Mouse (Mus musculus): Measurements from ENCODE around the gene Fgfr2. TPM values are rescaled to one million over a fixed set of nuclear protein-coding genes. Genes with fewer than 3 reads are reported as not detected.

Fgfr2 gene
- total RNA-seq, 2 experiments from 2014 or later = 1.7 to 3.7 TPM

- no peak for ATAC-seq (replicated peaks; ENCODE audit: low FRiP score, poor library complexity, severe bottlenecking)
Measured at GRCm38 (mm10) chr7:131809584-131810181, 1313.5 kb downstream of the Fgfr2 start.

DNA sequence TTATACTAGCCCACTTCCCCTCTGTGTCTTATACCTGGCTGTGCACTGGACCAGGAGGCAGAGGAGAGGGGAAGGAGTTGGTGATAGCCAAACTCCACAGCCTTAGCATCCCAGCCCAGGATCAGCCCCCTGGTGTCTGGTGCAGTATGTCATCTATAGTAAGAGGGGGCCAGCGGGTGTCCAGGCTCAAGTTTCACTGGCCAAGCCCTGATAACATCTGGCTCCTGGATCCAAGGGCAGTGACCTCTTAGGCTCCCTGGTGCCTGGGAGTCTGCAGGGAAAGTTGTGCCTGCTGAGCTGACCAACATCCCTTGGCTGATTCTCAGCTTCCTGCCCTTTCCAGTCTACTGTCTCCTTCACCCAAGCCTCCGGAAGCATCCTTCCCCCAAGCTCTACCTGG lies 1315.9 kb downstream of the Fgfr2 start:
- ATAC-seq (replicated peaks; ENCODE audit: low FRiP score, poor library complexity, severe bottlenecking) = no peak

DNA sequence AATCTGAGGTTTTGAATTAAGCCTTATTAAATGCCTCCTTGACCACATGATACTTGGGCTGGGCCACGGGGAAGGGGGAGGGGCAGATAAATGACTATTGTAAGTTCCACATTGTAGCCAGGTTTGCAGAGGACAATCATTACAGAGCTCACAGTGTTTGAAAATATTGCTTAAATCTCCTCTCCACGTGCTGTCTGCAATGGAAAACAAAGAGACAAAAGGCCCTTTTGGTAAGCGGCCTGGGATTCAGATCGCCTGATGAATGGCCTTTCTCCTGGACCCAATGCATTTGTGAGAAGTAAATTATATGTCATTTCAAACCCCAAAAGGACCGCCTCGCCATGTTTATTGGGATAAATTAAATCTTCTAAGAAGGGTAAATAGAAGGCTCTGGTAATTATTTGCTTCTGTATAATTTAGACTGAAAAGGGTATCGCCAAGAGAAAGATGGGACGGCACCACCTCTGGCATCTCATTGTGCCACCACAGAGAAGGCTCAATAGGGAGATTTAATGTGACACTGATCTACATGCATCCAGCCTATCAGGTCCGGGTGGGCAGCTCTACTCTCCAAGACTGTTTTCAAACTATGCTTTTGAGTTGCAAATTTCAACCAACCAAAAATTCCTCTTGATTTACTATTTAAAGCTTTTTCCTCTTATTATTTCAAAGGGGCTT lies 1317.5 kb downstream of the Fgfr2 start:
- no peak for ATAC-seq (replicated peaks; ENCODE audit: low FRiP score, poor library complexity, severe bottlenecking)

GRCm38 (mm10) chr7:131800416-131801045 lies 1322.6 kb downstream of the Fgfr2 start:
- ATAC-seq (replicated peaks; ENCODE audit: low FRiP score, poor library complexity, severe bottlenecking) = no peak

- no peak for ATAC-seq (replicated peaks; ENCODE audit: low FRiP score, poor library complexity, severe bottlenecking)
Measured at GRCm38 (mm10) chr7:131797161-131797560, 1326.0 kb downstream of the Fgfr2 start.

GRCm38 (mm10) chr7:131788595-131789206 lies 1334.4 kb downstream of the Fgfr2 start:
- ATAC-seq (replicated peaks; ENCODE audit: low FRiP score, poor library complexity, severe bottlenecking) = no peak

DNA sequence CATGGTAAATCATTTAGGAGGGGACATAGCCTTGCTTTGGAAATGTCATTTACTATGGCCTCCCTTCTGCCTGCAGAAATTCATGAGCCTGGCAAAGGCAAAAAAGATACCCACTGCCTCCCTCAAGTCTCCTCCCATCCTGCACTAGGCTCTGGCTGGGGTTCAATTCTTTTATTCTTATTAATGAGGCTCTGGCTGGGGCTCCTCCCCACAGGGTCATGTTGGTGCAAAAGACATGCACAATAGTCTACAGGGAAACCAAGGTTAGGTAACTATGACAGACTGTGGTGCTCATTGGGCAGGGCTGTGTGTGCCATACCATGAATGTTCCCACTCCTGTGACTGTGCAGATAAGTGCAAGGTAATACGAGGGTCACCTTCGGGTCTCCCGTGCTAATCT lies 1337.4 kb downstream of the Fgfr2 start:
- no peak for ATAC-seq (replicated peaks; ENCODE audit: low FRiP score, poor library complexity, severe bottlenecking)

DNA sequence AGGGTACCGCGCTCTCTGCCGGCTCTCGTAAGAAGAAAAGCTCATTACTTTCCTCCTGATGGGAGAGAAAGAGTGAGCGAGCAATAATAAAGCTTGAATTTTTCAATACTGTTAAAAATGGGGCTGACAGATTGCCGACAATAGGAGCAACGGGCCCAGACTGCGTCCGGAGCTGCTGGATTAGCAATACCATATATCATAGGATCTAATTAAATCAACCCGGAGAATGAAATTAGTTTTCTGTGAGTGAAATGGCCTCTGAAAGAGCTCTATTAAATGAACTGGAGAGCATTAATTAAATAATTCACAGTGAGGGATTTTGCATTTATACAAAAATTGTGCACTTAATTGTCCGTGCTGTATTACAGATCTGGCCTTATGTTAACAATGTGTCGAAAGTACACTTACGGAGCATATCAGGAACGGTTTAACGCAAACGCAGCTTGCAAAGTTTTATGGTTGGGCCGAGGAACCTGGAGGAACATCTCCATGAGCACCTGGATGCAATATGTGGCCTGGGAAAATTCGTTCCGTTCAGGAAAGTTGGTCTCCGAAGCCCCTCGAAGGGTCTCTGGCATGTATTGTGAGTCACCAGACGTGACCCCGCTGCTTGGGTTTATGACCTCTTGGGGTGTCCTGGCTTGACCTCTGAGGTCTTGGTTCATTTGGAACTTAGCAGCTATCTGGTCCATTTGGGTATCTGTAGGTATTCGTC lies 1344.7 kb downstream of the Fgfr2 start:
- ATAC-seq (replicated peaks; ENCODE audit: low FRiP score, poor library complexity, severe bottlenecking) = no peak

GRCm38 (mm10) chr7:131777461-131778270 lies 1345.5 kb downstream of the Fgfr2 start:
- no peak for ATAC-seq (replicated peaks; ENCODE audit: low FRiP score, poor library complexity, severe bottlenecking)

- ATAC-seq (replicated peaks; ENCODE audit: low FRiP score, poor library complexity, severe bottlenecking) = no peak
Measured at GRCm38 (mm10) chr7:131776191-131776752, 1346.9 kb downstream of the Fgfr2 start.

- no peak for ATAC-seq (replicated peaks; ENCODE audit: low FRiP score, poor library complexity, severe bottlenecking)
Measured at GRCm38 (mm10) chr7:131757922-131758321, 1365.2 kb downstream of the Fgfr2 start.

DNA sequence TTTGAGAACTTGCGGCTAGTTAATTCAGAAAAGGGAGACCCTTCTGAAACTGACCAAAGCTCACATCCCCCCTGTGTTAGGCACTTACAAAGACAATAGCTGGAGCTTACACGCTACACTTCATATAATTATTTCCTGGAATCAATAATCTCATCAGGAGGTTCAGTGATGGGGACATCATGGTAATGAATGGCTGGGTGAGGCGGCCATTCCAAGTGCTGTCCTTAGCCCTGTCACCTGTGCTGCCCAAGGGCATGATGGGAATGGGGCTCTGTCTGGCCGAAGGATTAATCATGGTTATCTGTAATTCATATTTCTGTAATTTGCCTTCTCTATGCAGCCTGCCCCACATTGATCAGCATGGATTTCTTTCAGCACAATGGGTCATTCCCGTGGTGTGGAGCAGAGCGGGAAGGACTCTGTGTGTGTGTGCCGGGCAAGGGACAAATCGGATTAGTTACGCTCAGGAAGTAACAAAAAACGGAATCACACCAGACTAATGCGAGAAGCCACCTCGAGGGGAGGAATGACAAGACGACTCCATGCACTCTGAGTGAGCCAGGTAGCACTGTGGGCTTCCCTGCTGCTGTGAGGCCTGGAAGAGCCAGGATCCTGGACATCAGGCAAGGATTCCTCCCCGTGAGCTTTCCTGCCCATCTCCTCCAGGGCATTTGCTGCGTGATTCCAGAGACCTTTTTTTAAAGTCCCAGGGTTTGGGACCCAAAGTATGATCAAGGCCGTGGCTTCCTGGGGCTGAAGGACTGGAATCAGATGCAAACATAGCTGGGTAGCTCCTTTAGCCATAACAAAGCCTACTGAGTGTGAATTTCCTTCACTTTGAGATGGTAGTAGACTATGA lies 1375.8 kb downstream of the Fgfr2 start:
- ATAC-seq (replicated peaks; ENCODE audit: low FRiP score, poor library complexity, severe bottlenecking) = no peak

GRCm38 (mm10) chr7:131746752-131747151 lies 1376.4 kb downstream of the Fgfr2 start:
- no peak for ATAC-seq (replicated peaks; ENCODE audit: low FRiP score, poor library complexity, severe bottlenecking)

DNA sequence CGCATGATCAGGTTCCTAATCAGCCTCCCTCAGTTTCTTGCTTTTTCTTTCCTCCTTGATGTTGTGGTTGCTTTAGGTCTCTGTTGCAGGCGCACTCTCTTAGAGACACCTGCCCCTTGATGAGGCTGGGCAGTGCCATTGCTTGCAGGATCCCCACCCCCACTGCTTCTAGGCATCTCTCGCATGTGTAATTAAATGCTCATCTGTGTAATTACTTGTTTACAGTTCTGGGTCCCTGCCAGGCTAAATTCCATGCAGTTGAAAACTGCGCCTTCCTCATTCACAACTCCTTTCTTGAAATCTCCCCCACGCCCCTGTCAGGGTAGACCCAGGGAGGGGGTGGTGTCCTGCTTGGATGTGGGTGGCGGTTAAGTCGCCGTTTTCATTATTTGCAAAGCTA lies 1380.0 kb downstream of the Fgfr2 start:
- ATAC-seq (replicated peaks; ENCODE audit: low FRiP score, poor library complexity, severe bottlenecking) = no peak

DNA sequence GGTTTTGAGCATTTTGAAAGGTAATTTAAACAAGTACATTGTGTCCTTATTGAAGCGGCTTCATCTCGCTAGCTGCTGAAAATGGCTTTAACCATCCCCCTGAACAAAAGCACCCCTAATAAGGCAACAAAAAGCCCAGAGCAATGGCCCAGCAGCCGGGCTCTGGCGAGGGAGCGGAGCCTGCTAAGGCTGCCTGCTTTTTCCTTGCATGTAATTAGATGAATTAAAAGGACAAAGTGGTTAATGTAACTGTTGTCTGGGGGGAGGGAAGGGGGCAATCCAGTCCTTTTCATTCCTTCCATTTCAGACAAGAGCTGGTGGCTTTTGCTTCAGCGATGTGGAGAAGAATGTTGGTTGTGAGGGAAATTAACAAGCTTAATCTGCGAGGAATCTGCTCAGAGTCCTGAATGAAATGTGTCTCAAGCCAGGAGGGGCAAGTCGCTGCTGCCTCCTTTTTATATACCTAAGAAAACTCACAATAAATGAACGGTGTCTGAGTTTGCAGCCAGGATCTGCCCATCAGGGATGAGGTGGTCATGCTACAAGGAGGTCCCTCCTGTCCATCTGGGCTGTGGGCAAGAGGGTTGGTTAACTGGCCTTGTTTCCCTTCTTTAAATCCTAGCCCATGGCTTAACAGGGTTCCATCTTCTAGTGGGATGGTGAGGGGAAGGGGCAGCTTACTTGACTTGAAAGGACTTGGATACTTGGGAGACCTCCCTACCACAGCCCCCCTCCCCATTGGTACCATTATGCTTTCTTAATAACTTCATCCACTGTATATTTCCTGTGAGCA lies 1400.2 kb downstream of the Fgfr2 start:
- ATAC-seq (replicated peaks; ENCODE audit: low FRiP score, poor library complexity, severe bottlenecking) = no peak

DNA sequence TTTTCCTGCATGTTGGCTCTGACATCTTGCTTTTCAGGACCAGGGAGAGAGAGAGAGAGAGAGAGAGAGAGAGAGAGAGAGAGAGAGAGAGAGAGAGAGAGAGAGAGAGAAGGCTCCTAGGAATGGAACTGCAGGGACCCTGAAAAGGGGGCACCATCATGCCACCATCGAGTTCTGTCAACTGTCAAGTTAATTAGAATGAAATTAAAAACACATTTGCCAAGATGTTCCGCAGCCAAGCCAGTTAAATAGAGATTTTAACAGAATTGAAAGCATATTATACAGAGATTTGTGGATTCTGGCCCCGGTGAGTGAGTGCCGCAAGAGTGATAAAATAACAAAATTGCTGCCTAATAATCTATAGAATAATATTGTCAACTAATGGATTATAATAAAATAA lies 1400.8 kb downstream of the Fgfr2 start:
- no peak for ATAC-seq (replicated peaks; ENCODE audit: low FRiP score, poor library complexity, severe bottlenecking)

GRCm38 (mm10) chr7:131718280-131718679 lies 1404.9 kb downstream of the Fgfr2 start:
- no peak for ATAC-seq (replicated peaks; ENCODE audit: low FRiP score, poor library complexity, severe bottlenecking)
